Mouse (Mus musculus) stomach, postnatal 0 days (tissue): Measurements from ENCODE around the gene Slc5a5. TPM values are rescaled to one million over a fixed set of nuclear protein-coding genes. Genes with fewer than 3 reads are reported as not detected.

ENCODE experiments used
- ATAC-seq: fragments of 200-750 bp; cut with Nextera tagmentation; 2 replicates; pipeline ENCODE4 v1.8.0; 2017; ENCODE audit not compliant: low FRiP score, low TSS enrichment
- DNase-seq: peaks from one replicate; pipeline ENCODE4 v3.0.0-alpha.2; 2016; ENCODE audit warnings: low spot score
- H3K27ac ChIP-seq: fragments of 300-500 bp; sonication (generic); replicated peaks from 2 replicates; pipeline ENCODE4 v1.5.1; 2014; ENCODE audit warnings: mild to moderate bottlenecking, control low read depth
- H3K27me3 ChIP-seq: fragments of 300-500 bp; sonication (generic); 2 replicates; pipeline ENCODE4 v1.6.1; 2014; ENCODE audit warnings: low read length; ENCODE audit not compliant: control insufficient read depth, insufficient read depth
- H3K36me3 ChIP-seq: fragments of 300-500 bp; sonication (generic); 2 replicates; pipeline ENCODE4 v1.6.1; 2014; ENCODE audit warnings: low read length, mixed read lengths; ENCODE audit not compliant: control insufficient read depth, insufficient read depth
- H3K4me1 ChIP-seq: fragments of 300-500 bp; sonication (generic); replicated peaks from 2 replicates; pipeline ENCODE4 v1.6.1; 2014; ENCODE audit warnings: antibody characterized with exemption; ENCODE audit not compliant: control insufficient read depth, insufficient read depth
- H3K4me2 ChIP-seq: fragments of 300-500 bp; sonication (generic); replicated peaks from 2 replicates; pipeline ENCODE4 v1.6.1; 2014; ENCODE audit warnings: low read depth, mild to moderate bottlenecking, control low read depth, moderate library complexity
- H3K4me3 ChIP-seq: fragments of 300-500 bp; sonication (generic); 2 replicates; pipeline ENCODE4 v1.5.1; 2014; ENCODE audit warnings: low read depth, low read length, control low read depth
- H3K9ac ChIP-seq: fragments of 300-500 bp; sonication (generic); 2 replicates; pipeline ENCODE4 v1.6.1; 2014; ENCODE audit warnings: mild to moderate bottlenecking, low read length, control low read depth, mixed read lengths
- H3K9me3 ChIP-seq: fragments of 300-500 bp; sonication (generic); 2 replicates; pipeline ENCODE4 v1.6.1; 2016; ENCODE audit warnings: low read length; ENCODE audit not compliant: control insufficient read depth
- CTCF ChIP-seq: IDR thresholded peaks from 2 replicates; pipeline ENCODE4 v1.5.1; 2016; ENCODE audit warnings: antibody characterized with exemption, low read depth, mild to moderate bottlenecking, moderate library complexity
- EP300 ChIP-seq: optimal IDR thresholded peaks from 2 replicates; pipeline ENCODE3; 2016; ENCODE audit warnings: antibody characterized with exemption
- WGBS: fragments of 180-500 bp; shearing (Covaris S2); extraction: QIAGEN DNeasy Blood & Tissue Kit; methylation state at CpG from one replicate; pipeline ENCODE4 v1.1.7; 2014; 5-methylcytosine and 5-hydroxymethylcytosine counted together
- polyA plus RNA-seq: library from polyadenylated mRNA; unstranded; fragments of >200 nt; fragmentation: Nextera tagmentation; extraction: Ambion mirVana; gene quantifications from 2 replicates; pipeline ENCODE4 v1.2.1, GENCODE M21; 2015

The Slc5a5 gene
- polyA plus RNA-seq, 1 experiment from 2014 or later, result 42.8 TPM

GRCm38 (mm10) chr8:70890656-70891055 lies 1.9 kb downstream of the Slc5a5 start:
- WGBS, result 89% methylated on average over 5 of the region's 5 CpGs
- DNase-seq (no peak), ATAC-seq (no peak)
- Histone ChIP-seq H3K4me2 (no peak overlapping the region), H3K4me1 (no peaks in the 10 kb centered on the region), H3K27me3 (no peaks in the 10 kb centered on the region; the same call in 1 of the 2 replicates), H3K36me3 (peaks cover 12% of the 10 kb centered on the region), H3K27ac (no peak overlapping the region), H3K9ac (no peak overlapping the region), H3K4me3 (no peak overlapping the region), H3K9me3 (no peaks in the 10 kb centered on the region)
- no peak for TF ChIP-seq EP300
- TF ChIP-seq CTCF, result no peak

GRCm38 (mm10) chr8:70887669-70888068 lies 4.9 kb downstream of the Slc5a5 start:
- Histone ChIP-seq H3K9me3 (no peaks in the 10 kb centered on the region), H3K27me3 (no peaks in the 10 kb centered on the region; the same call in 1 of the 2 replicates), H3K27ac (no peak overlapping the region), H3K9ac (no peak overlapping the region), H3K4me3 (no peak overlapping the region), H3K4me2 (no peak overlapping the region), H3K4me1 (no peaks in the 10 kb centered on the region), H3K36me3 (no peaks in the 10 kb centered on the region)
- DNase-seq (peak; percentile 81), ATAC-seq (peak; percentile 19; the same call in 1 of the 2 replicates)
- WGBS, result 6% methylated on average over 13 of the region's 18 CpGs
- TF ChIP-seq CTCF, result no peak
- TF ChIP-seq EP300, result no peak

- Histone ChIP-seq H3K27ac (no peak overlapping the region), H3K4me3 (no peak overlapping the region), H3K4me1 (no peaks in the 10 kb centered on the region), H3K27me3 (no peaks in the 10 kb centered on the region), H3K36me3 (no peaks in the 10 kb centered on the region), H3K9me3 (no peaks in the 10 kb centered on the region), H3K4me2 (no peak overlapping the region), H3K9ac (no peak overlapping the region)
- peak; percentile 56 for DNase-seq
- no peak for ATAC-seq
- 12% methylated on average over 12 of the region's 12 CpGs for WGBS
- TF ChIP-seq CTCF, result no peak
- no peak for TF ChIP-seq EP300
Observed at GRCm38 (mm10) chr8:70885612-70886011, 6.9 kb downstream of the Slc5a5 start.

GRCm38 (mm10) chr8:70884683-70885082 lies 7.9 kb downstream of the Slc5a5 start:
- ATAC-seq (no peak), DNase-seq (no peak)
- no peak for TF ChIP-seq CTCF
- TF ChIP-seq EP300, result no peak
- no peak overlapping the region for H3K27ac ChIP-seq
- WGBS, result 81% methylated on average over 10 of the region's 10 CpGs
- H3K36me3 ChIP-seq, result no peaks in the 10 kb centered on the region
- no peak overlapping the region for H3K4me2 ChIP-seq
- no peaks in the 10 kb centered on the region for H3K4me1 ChIP-seq
- no peaks in the 10 kb centered on the region for H3K27me3 ChIP-seq
- no peaks in the 10 kb centered on the region for H3K9me3 ChIP-seq
- H3K4me3 ChIP-seq, result no peak overlapping the region
- H3K9ac ChIP-seq, result no peak overlapping the region

- Histone ChIP-seq H3K4me3 (no peak overlapping the region), H3K4me2 (no peak overlapping the region), H3K27me3 (no peaks in the 10 kb centered on the region), H3K36me3 (no peaks in the 10 kb centered on the region), H3K4me1 (no peaks in the 10 kb centered on the region), H3K9me3 (no peaks in the 10 kb centered on the region), H3K9ac (no peak overlapping the region), H3K27ac (no peak overlapping the region)
- 80% methylated on average over 4 of the region's 4 CpGs for WGBS
- DNase-seq, result no peak
- ATAC-seq, result no peak
- no peak for TF ChIP-seq EP300
Observed at GRCm38 (mm10) chr8:70884186-70884585, 8.4 kb downstream of the Slc5a5 start.

- no peak overlapping the region for H3K4me2 ChIP-seq
- H3K9me3 ChIP-seq, result no peaks in the 10 kb centered on the region
- TF ChIP-seq CTCF (no peak), EP300 (no peak)
- no peak overlapping the region for H3K4me3 ChIP-seq
- no peaks in the 10 kb centered on the region for H3K36me3 ChIP-seq
- H3K9ac ChIP-seq, result no peak overlapping the region
- H3K27ac ChIP-seq, result peak overlapping the region; percentile 67
- no peaks in the 10 kb centered on the region for H3K4me1 ChIP-seq
- peak; percentile 46 for DNase-seq
- H3K27me3 ChIP-seq, result no peaks in the 10 kb centered on the region
- ATAC-seq, result peak; percentile 60
- 24% methylated on average over 11 of the region's 11 CpGs for WGBS
Observed at GRCm38 (mm10) chr8:70880546-70880945, 12.0 kb downstream of the Slc5a5 start.
